Mouse (Mus musculus) large intestine, adult 2 months (tissue): ENCODE results near the gene Mettl7b. TPM values are rescaled to one million over a fixed set of nuclear protein-coding genes. Genes with fewer than 3 reads are reported as not detected.

Experiments
- DNase-seq: peaks from one replicate; pipeline ENCODE4 v3.0.0-alpha.2; 2012; ENCODE audit warnings: low read depth, low spot score
- WGBS: fragments of 180-500 bp; shearing (Covaris S2); methylation state at CpG from one replicate; pipeline ENCODE4 v1.1.7; 2018; 5-methylcytosine and 5-hydroxymethylcytosine counted together
- polyA plus RNA-seq: library from polyadenylated mRNA; depleted of rRNA; stranded (reverse); fragments of >200 nt; gene quantifications from 2 replicates; pipeline ENCODE4 v1.2.3, GENCODE M21; 2012

Mettl7b gene
- polyA plus RNA-seq, 1 experiment: 82.9 TPM

- no peak for DNase-seq
- 61% methylated on average over 16 of the region's 16 CpGs for WGBS
Measured at GRCm38 (mm10) chr10:128921883-128922821, 38.6 kb downstream of the Mettl7b start.

- WGBS: 47% methylated on average over 1 of the region's 1 CpGs
- DNase-seq: no peak
Measured at GRCm38 (mm10) chr10:128921251-128921650, 39.5 kb downstream of the Mettl7b start.

GRCm38 (mm10) chr10:128920736-128921161 lies 40.0 kb downstream of the Mettl7b start:
- DNase-seq: no peak
- WGBS: 44% methylated on average over 3 of the region's 3 CpGs

- 76% methylated on average over 7 of the region's 7 CpGs for WGBS
- no peak for DNase-seq
Measured at GRCm38 (mm10) chr10:128919966-128920365, 40.8 kb downstream of the Mettl7b start.

GRCm38 (mm10) chr10:128919203-128919631 lies 41.6 kb downstream of the Mettl7b start:
- WGBS: 22% methylated on average over 6 of the region's 6 CpGs
- no peak for DNase-seq

GRCm38 (mm10) chr10:128918246-128918645 lies 42.5 kb downstream of the Mettl7b start:
- DNase-seq: no peak
- 58% methylated on average over 7 of the region's 7 CpGs for WGBS

- 85% methylated on average over 6 of the region's 6 CpGs for WGBS
- DNase-seq: no peak
Measured at GRCm38 (mm10) chr10:128917400-128917799, 43.4 kb downstream of the Mettl7b start.

GRCm38 (mm10) chr10:128916665-128917064 lies 44.1 kb downstream of the Mettl7b start:
- DNase-seq: no peak
- WGBS: 84% methylated on average over 3 of the region's 3 CpGs

- WGBS: 89% methylated on average over 2 of the region's 2 CpGs
- DNase-seq: no peak
Measured at GRCm38 (mm10) chr10:128915550-128915949, 45.2 kb downstream of the Mettl7b start.

- WGBS: 84% methylated on average over 12 of the region's 12 CpGs
Measured at GRCm38 (mm10) chr10:128913696-128914095, 47.1 kb downstream of the Mettl7b start.

GRCm38 (mm10) chr10:128913219-128913618 lies 47.6 kb downstream of the Mettl7b start:
- under 1% methylated on average over 5 of the region's 5 CpGs for WGBS
- DNase-seq: peak; percentile 90

More at GRCm38 (mm10) chr10:128913696-128914095, 47.1 kb downstream of the Mettl7b start:
- no peak for DNase-seq

- DNase-seq: no peak
- 69% methylated on average over 4 of the region's 4 CpGs for WGBS
Measured at GRCm38 (mm10) chr10:128912791-128913190, 48.0 kb downstream of the Mettl7b start.

GRCm38 (mm10) chr10:128912268-128912667 lies 48.5 kb downstream of the Mettl7b start:
- 71% methylated on average over 4 of the region's 4 CpGs for WGBS
- DNase-seq: no peak

GRCm38 (mm10) chr10:128911430-128911829 lies 49.4 kb downstream of the Mettl7b start:
- WGBS: 74% methylated on average over 6 of the region's 6 CpGs
- no peak for DNase-seq

- no peak for DNase-seq
- under 1% methylated on average over 65 of the region's 66 CpGs for WGBS
Measured at GRCm38 (mm10) chr10:128910066-128910841, 50.5 kb downstream of the Mettl7b start.

GRCm38 (mm10) chr10:128909567-128910028 lies 51.2 kb downstream of the Mettl7b start:
- WGBS: 2% methylated on average over 32 of the region's 41 CpGs
- DNase-seq: no peak

GRCm38 (mm10) chr10:128908778-128909448 lies 51.9 kb downstream of the Mettl7b start:
- 27% methylated on average over 13 of the region's 13 CpGs for WGBS

More at GRCm38 (mm10) chr10:128908778-128909448, 51.9 kb downstream of the Mettl7b start:
- DNase-seq: peak; percentile 57
